Mouse (Mus musculus) brain, adult 2 months (tissue): ENCODE data around the gene 2310034G01Rik.

Source experiments
- DNase-seq: peaks from one replicate; pipeline ENCODE4 v3.0.0; 2011; ENCODE audit warnings: low read depth, low spot score

Gene 2310034G01Rik

GRCm38 (mm10) chr19:46328081-46329030, 21.7 kb downstream of the 2310034G01Rik start, which contains the start of gene Fbxl15:
Fbxl15 (plus strand) TSS chr19:46328184.
- peak; percentile 98 for DNase-seq

GRCm38 (mm10) chr19:46327531-46328064, 22.5 kb downstream of the 2310034G01Rik start:
- no peak for DNase-seq

GRCm38 (mm10) chr19:46326756-46327305, 23.3 kb downstream of the 2310034G01Rik start, which contains the start of gene Psd:
Psd (minus strand) TSS chr19:46327156.
- DNase-seq, result peak; percentile 91

- peak; percentile 79 for DNase-seq
These were observed 23.9 kb downstream of the 2310034G01Rik start for GRCm38 (mm10) chr19:46326019-46326755.

- DNase-seq, result no peak
These were observed 25.2 kb downstream of the 2310034G01Rik start for GRCm38 (mm10) chr19:46324918-46325317.

- no peak for DNase-seq
These were observed 25.7 kb downstream of the 2310034G01Rik start for GRCm38 (mm10) chr19:46324366-46324765.

- DNase-seq, result no peak
These were observed 26.4 kb downstream of the 2310034G01Rik start for GRCm38 (mm10) chr19:46323716-46324115.

GRCm38 (mm10) chr19:46322996-46323572, 27.0 kb downstream of the 2310034G01Rik start:
- DNase-seq, result no peak

GRCm38 (mm10) chr19:46322144-46322995, 27.7 kb downstream of the 2310034G01Rik start:
- DNase-seq, result peak; percentile 74

GRCm38 (mm10) chr19:46321101-46321943, 28.8 kb downstream of the 2310034G01Rik start:
- peak; percentile 94 for DNase-seq

GRCm38 (mm10) chr19:46320076-46320785, 29.9 kb downstream of the 2310034G01Rik start:
- DNase-seq, result no peak

GRCm38 (mm10) chr19:46318586-46319378, 31.3 kb downstream of the 2310034G01Rik start:
- peak; percentile 96 for DNase-seq

GRCm38 (mm10) chr19:46318031-46318471, 32.1 kb downstream of the 2310034G01Rik start:
- DNase-seq, result peak; percentile 71

- no peak for DNase-seq
These were observed 32.6 kb downstream of the 2310034G01Rik start for GRCm38 (mm10) chr19:46317546-46317885.

- peak; percentile 90 for DNase-seq
These were observed 33.1 kb downstream of the 2310034G01Rik start for GRCm38 (mm10) chr19:46316846-46317545.

GRCm38 (mm10) chr19:46315752-46316610, 34.1 kb downstream of the 2310034G01Rik start:
- peak; percentile 54 for DNase-seq
